Mouse (Mus musculus): Measurements from ENCODE around the gene Ppil1.

- TF ChIP-seq POLR2A (IDR thresholded peaks at IDR 0.05; ENCODE audit: low read depth, low read length) (no peak), CTCF (IDR thresholded peaks at IDR 0.05; ENCODE audit: borderline replicate concordance, insufficient read depth, low read length) (no peak)
These were observed 26.7 kb downstream of the Ppil1 start for GRCm38 (mm10) chr17:29237267-29237771.

Data from embryonic fibroblast, embryonic 13.5 days (primary cell).